Mouse (Mus musculus) intestine, embryonic 15.5 days (tissue): ENCODE measurements at regions not wholly inside any gene's neighbourhood (a gene's known extent, or its start where the extent isn't known, plus 50 kb on each side); places are given as distances from the start of the nearest gene placed in this dataset.

Source experiments
- ATAC-seq: fragments of 200-750 bp; cut with Nextera tagmentation; 2 replicates; pipeline ENCODE4 v1.8.0; 2017; ENCODE audit warnings: moderate TSS enrichment, moderate library complexity
- H3K27ac ChIP-seq: fragments of 300-500 bp; sonication (generic); 2 replicates; pipeline ENCODE4 v1.5.1; 2015; ENCODE audit warnings: mild to moderate bottlenecking, inconsistent platforms
- H3K27me3 ChIP-seq: fragments of 300-500 bp; sonication (generic); replicated peaks from 2 replicates; pipeline ENCODE4 v1.6.1; 2015; ENCODE audit warnings: inconsistent platforms
- H3K36me3 ChIP-seq: fragments of 300-500 bp; sonication (generic); 2 replicates; pipeline ENCODE4 v1.6.1; 2015; ENCODE audit warnings: inconsistent platforms
- H3K4me1 ChIP-seq: fragments of 300-500 bp; sonication (generic); replicated peaks from 2 replicates; pipeline ENCODE4 v1.6.1; 2015; ENCODE audit warnings: inconsistent platforms
- H3K4me2 ChIP-seq: fragments of 300-500 bp; sonication (generic); replicated peaks from 2 replicates; pipeline ENCODE4 v1.6.1; 2015; ENCODE audit warnings: mild to moderate bottlenecking, inconsistent platforms
- H3K4me3 ChIP-seq: fragments of 300-500 bp; sonication (generic); replicated peaks from 2 replicates; pipeline ENCODE4 v1.5.1; 2015; ENCODE audit warnings: inconsistent platforms
- H3K9ac ChIP-seq: fragments of 300-500 bp; sonication (generic); 2 replicates; pipeline ENCODE4 v1.6.1; 2015; ENCODE audit warnings: inconsistent platforms
- H3K9me3 ChIP-seq: fragments of 300-500 bp; sonication (generic); 2 replicates; pipeline ENCODE4 v1.6.1; 2016; ENCODE audit warnings: inconsistent platforms
- WGBS: fragments of 180-500 bp; shearing (Covaris S2); methylation state at CpG from one replicate; pipeline ENCODE4 v1.1.7; 2015; 5-methylcytosine and 5-hydroxymethylcytosine counted together

- H3K27me3 ChIP-seq = no peaks in the 10 kb centered on the region
- 27% methylated on average over 3 of the region's 3 CpGs for WGBS
These were observed 137.8 kb downstream of the B3glct start for GRCm38 (mm10) chr5:149815879-149816278.

GRCm38 (mm10) chr5:149818812-149819211, 140.8 kb downstream of the B3glct start:
- no peaks in the 10 kb centered on the region for H3K36me3 ChIP-seq
- no peaks in the 10 kb centered on the region for H3K27me3 ChIP-seq
- no peak overlapping the region for H3K4me3 ChIP-seq
- WGBS = 38% methylated on average over 6 of the region's 6 CpGs
- no peaks in the 10 kb centered on the region for H3K4me1 ChIP-seq
- no peak overlapping the region for H3K9ac ChIP-seq
- no peak overlapping the region for H3K4me2 ChIP-seq
- no peak overlapping the region for H3K27ac ChIP-seq
- ATAC-seq = peak; percentile 80
- H3K9me3 ChIP-seq = no peaks in the 10 kb centered on the region

More at GRCm38 (mm10) chr5:149815879-149816278, 137.8 kb downstream of the B3glct start:
- Histone ChIP-seq H3K4me2 (no peak overlapping the region), H3K9ac (no peak overlapping the region), H3K4me3 (no peak overlapping the region), H3K4me1 (no peaks in the 10 kb centered on the region; the same call in 1 of the 2 replicates), H3K9me3 (no peaks in the 10 kb centered on the region), H3K36me3 (no peaks in the 10 kb centered on the region), H3K27ac (no peak overlapping the region)
- no peak for ATAC-seq

GRCm38 (mm10) chr5:149823821-149824220, 145.8 kb downstream of the B3glct start:
- ATAC-seq = no peak
- 81% methylated on average over 9 of the region's 9 CpGs for WGBS
- no peak overlapping the region for H3K4me2 ChIP-seq

GRCm38 (mm10) chr5:149827599-149827998, 149.6 kb downstream of the B3glct start:
- H3K9me3 ChIP-seq = no peaks in the 10 kb centered on the region
- 67% methylated on average over 3 of the region's 3 CpGs for WGBS
- no peak overlapping the region for H3K27ac ChIP-seq
- no peaks in the 10 kb centered on the region for H3K36me3 ChIP-seq
- no peak for ATAC-seq
- H3K9ac ChIP-seq = no peak overlapping the region
- no peak overlapping the region for H3K4me2 ChIP-seq
- H3K27me3 ChIP-seq = no peaks in the 10 kb centered on the region
- H3K4me1 ChIP-seq = no peaks in the 10 kb centered on the region
- H3K4me3 ChIP-seq = no peak overlapping the region

More at GRCm38 (mm10) chr5:149823821-149824220, 145.8 kb downstream of the B3glct start:
- Histone ChIP-seq H3K4me1 (no peaks in the 10 kb centered on the region), H3K27me3 (no peaks in the 10 kb centered on the region), H3K36me3 (no peaks in the 10 kb centered on the region), H3K4me3 (no peak overlapping the region), H3K9ac (no peak overlapping the region), H3K27ac (no peak overlapping the region), H3K9me3 (no peaks in the 10 kb centered on the region)

GRCm38 (mm10) chr5:149831122-149831861, 153.3 kb downstream of the B3glct start:
- Histone ChIP-seq H3K9ac (peak overlapping the region; percentile 49), H3K36me3 (no peaks in the 10 kb centered on the region), H3K4me2 (peak overlapping the region; percentile 78), H3K27me3 (no peaks in the 10 kb centered on the region), H3K9me3 (no peaks in the 10 kb centered on the region), H3K27ac (no peak overlapping the region), H3K4me1 (no peaks in the 10 kb centered on the region), H3K4me3 (peak overlapping the region; percentile 31)
- 4% methylated on average over 28 of the region's 28 CpGs for WGBS
- peak; percentile 34; the same call in 1 of the 2 replicates for ATAC-seq

- Histone ChIP-seq H3K27me3 (no peaks in the 10 kb centered on the region), H3K4me3 (no peak overlapping the region), H3K9ac (no peak overlapping the region), H3K27ac (no peak overlapping the region), H3K4me1 (no peaks in the 10 kb centered on the region), H3K36me3 (no peaks in the 10 kb centered on the region), H3K4me2 (no peak overlapping the region), H3K9me3 (no peaks in the 10 kb centered on the region)
- no peak for ATAC-seq
- 68% methylated on average over 2 of the region's 2 CpGs for WGBS
These were observed 159.3 kb downstream of the B3glct start for GRCm38 (mm10) chr5:149837379-149837778.

GRCm38 (mm10) chr5:149842491-149842890, 164.5 kb downstream of the B3glct start:
- ATAC-seq = no peak
- no peaks in the 10 kb centered on the region for H3K4me1 ChIP-seq
- H3K27ac ChIP-seq = no peak overlapping the region
- H3K4me3 ChIP-seq = no peak overlapping the region
- H3K9ac ChIP-seq = no peak overlapping the region
- H3K27me3 ChIP-seq = no peaks in the 10 kb centered on the region
- H3K9me3 ChIP-seq = no peaks in the 10 kb centered on the region
- H3K4me2 ChIP-seq = no peak overlapping the region
- no peaks in the 10 kb centered on the region for H3K36me3 ChIP-seq
- 53% methylated on average over 6 of the region's 6 CpGs for WGBS

- H3K27ac ChIP-seq = no peak overlapping the region
- no peaks in the 10 kb centered on the region for H3K36me3 ChIP-seq
- no peak overlapping the region for H3K4me3 ChIP-seq
- no peaks in the 10 kb centered on the region for H3K4me1 ChIP-seq
- peak; percentile 83 for ATAC-seq
- no peak overlapping the region for H3K4me2 ChIP-seq
- WGBS = 42% methylated on average over 7 of the region's 7 CpGs
- H3K27me3 ChIP-seq = no peaks in the 10 kb centered on the region
- H3K9me3 ChIP-seq = no peaks in the 10 kb centered on the region
- no peak overlapping the region for H3K9ac ChIP-seq
These were observed 165.3 kb downstream of the B3glct start for GRCm38 (mm10) chr5:149843310-149843709.

GRCm38 (mm10) chr5:149845256-149845655, 167.2 kb downstream of the B3glct start:
- no peak for ATAC-seq

GRCm38 (mm10) chr5:149848465-149848864, 170.0 kb upstream of the Rxfp2 start:
- Histone ChIP-seq H3K27ac (no peak overlapping the region), H3K4me1 (0 out of 2 replicates have a peak, but pooled peaks cover 2% of the 10 kb centered on the region), H3K9me3 (no peaks in the 10 kb centered on the region), H3K36me3 (no peaks in the 10 kb centered on the region), H3K4me2 (no peak overlapping the region), H3K27me3 (no peaks in the 10 kb centered on the region), H3K4me3 (no peak overlapping the region), H3K9ac (no peak overlapping the region)
- WGBS = 77% methylated on average over 3 of the region's 3 CpGs
- no peak for ATAC-seq

More at GRCm38 (mm10) chr5:149845256-149845655, 167.2 kb downstream of the B3glct start:
- 83% methylated on average over 8 of the region's 8 CpGs for WGBS
- Histone ChIP-seq H3K4me2 (no peak overlapping the region), H3K9me3 (no peaks in the 10 kb centered on the region), H3K36me3 (no peaks in the 10 kb centered on the region), H3K27ac (no peak overlapping the region), H3K4me3 (no peak overlapping the region), H3K27me3 (no peaks in the 10 kb centered on the region), H3K9ac (no peak overlapping the region), H3K4me1 (no peaks in the 10 kb centered on the region)

- H3K4me1 ChIP-seq = 0 out of 2 replicates have a peak, but pooled peaks cover 2% of the 10 kb centered on the region
- no peak overlapping the region for H3K27ac ChIP-seq
- WGBS = 12% methylated on average over 9 of the region's 9 CpGs
- H3K36me3 ChIP-seq = no peaks in the 10 kb centered on the region
- H3K27me3 ChIP-seq = no peaks in the 10 kb centered on the region
- H3K4me2 ChIP-seq = no peak overlapping the region
- peak; percentile 55; the same call in 1 of the 2 replicates for ATAC-seq
- H3K9me3 ChIP-seq = no peaks in the 10 kb centered on the region
- H3K9ac ChIP-seq = no peak overlapping the region
- H3K4me3 ChIP-seq = no peak overlapping the region
These were observed 167.5 kb upstream of the Rxfp2 start for GRCm38 (mm10) chr5:149851011-149851410.

- H3K9me3 ChIP-seq = no peaks in the 10 kb centered on the region
- no peak overlapping the region; the same call in 1 of the 2 replicates for H3K4me3 ChIP-seq
- H3K27me3 ChIP-seq = no peaks in the 10 kb centered on the region
- 0 out of 2 replicates have a peak, but pooled peaks cover 2% of the 10 kb centered on the region for H3K4me1 ChIP-seq
- H3K27ac ChIP-seq = no peak overlapping the region
- no peak for ATAC-seq
- H3K9ac ChIP-seq = no peak overlapping the region
- peak overlapping the region; percentile 45 for H3K4me2 ChIP-seq
- 26% methylated on average over 16 of the region's 16 CpGs for WGBS
- H3K36me3 ChIP-seq = no peaks in the 10 kb centered on the region
These were observed 166.0 kb upstream of the Rxfp2 start for GRCm38 (mm10) chr5:149852516-149852915.

GRCm38 (mm10) chr5:149856101-149856500, 162.4 kb upstream of the Rxfp2 start:
- Histone ChIP-seq H3K4me2 (no peak overlapping the region), H3K4me1 (0 out of 2 replicates have a peak, but pooled peaks cover 2% of the 10 kb centered on the region), H3K36me3 (no peaks in the 10 kb centered on the region), H3K9me3 (no peaks in the 10 kb centered on the region), H3K27ac (no peak overlapping the region), H3K4me3 (no peak overlapping the region), H3K9ac (no peak overlapping the region), H3K27me3 (no peaks in the 10 kb centered on the region)
- 86% methylated on average over 1 of the region's 1 CpGs for WGBS
- ATAC-seq = no peak
